Mouse (Mus musculus) left cerebral cortex, adult 11 months (tissue): ENCODE results near the gene Fto.

Source experiments
- DNase-seq: peaks from one replicate; pipeline ENCODE4 v3.0.0; 2022; ENCODE audit warnings: low spot score

Fto gene

GRCm38 (mm10) chr8:91613603-91614002 lies 300.3 kb downstream of the Fto start:
- no peak for DNase-seq

- DNase-seq = no peak
These were observed 301.9 kb downstream of the Fto start for GRCm38 (mm10) chr8:91615196-91615595.

GRCm38 (mm10) chr8:91615781-91616683 lies 302.7 kb downstream of the Fto start:
- no peak for DNase-seq

- no peak for DNase-seq
These were observed 304.4 kb downstream of the Fto start for GRCm38 (mm10) chr8:91617772-91618171.

- DNase-seq = no peak
These were observed 309.4 kb downstream of the Fto start for GRCm38 (mm10) chr8:91622757-91623156.

- peak; percentile 22 for DNase-seq
These were observed 312.6 kb downstream of the Fto start for GRCm38 (mm10) chr8:91625686-91626558.

GRCm38 (mm10) chr8:91629594-91629993 lies 316.3 kb downstream of the Fto start:
- no peak for DNase-seq

GRCm38 (mm10) chr8:91630320-91631033 lies 317.2 kb downstream of the Fto start:
- no peak for DNase-seq

GRCm38 (mm10) chr8:91632411-91632810 lies 319.1 kb downstream of the Fto start:
- no peak for DNase-seq

- DNase-seq = no peak
These were observed 322.1 kb downstream of the Fto start for GRCm38 (mm10) chr8:91635406-91635805.

GRCm38 (mm10) chr8:91636887-91637286 lies 323.6 kb downstream of the Fto start:
- no peak for DNase-seq

GRCm38 (mm10) chr8:91637684-91638083 lies 324.4 kb downstream of the Fto start:
- DNase-seq = no peak

GRCm38 (mm10) chr8:91638256-91638655 lies 324.9 kb downstream of the Fto start:
- no peak for DNase-seq

GRCm38 (mm10) chr8:91640471-91640870 lies 327.1 kb downstream of the Fto start:
- no peak for DNase-seq

GRCm38 (mm10) chr8:91645484-91645883 lies 332.2 kb downstream of the Fto start:
- no peak for DNase-seq

GRCm38 (mm10) chr8:91647959-91648358 lies 334.6 kb downstream of the Fto start:
- DNase-seq = no peak

- DNase-seq = no peak
These were observed 335.5 kb downstream of the Fto start for GRCm38 (mm10) chr8:91648776-91649175.

- no peak for DNase-seq
These were observed 340.2 kb downstream of the Fto start for GRCm38 (mm10) chr8:91653561-91653960.

GRCm38 (mm10) chr8:91657381-91657780 lies 344.1 kb downstream of the Fto start:
- DNase-seq = no peak

GRCm38 (mm10) chr8:91660879-91661278 lies 347.6 kb downstream of the Fto start:
- no peak for DNase-seq

GRCm38 (mm10) chr8:91669461-91670071 lies 356.2 kb downstream of the Fto start:
- no peak for DNase-seq

GRCm38 (mm10) chr8:91676928-91677327 lies 363.6 kb downstream of the Fto start:
- no peak for DNase-seq
